Mouse (Mus musculus) MEL (cell line): ENCODE results near the gene Fam196b.

Experiments used
- CHD2 ChIP-seq: IDR thresholded peaks from 2 replicates; pipeline ENCODE4 v1.6.1; 2011; ENCODE audit warnings: low read length, improper control_type of control experiment
- CTCF ChIP-seq, 3 experiments: IDR thresholded peaks in 2 of 3; conservative IDR thresholded peaks in 1 of 3; 2 replicates each; pipeline ENCODE4 v1.5.1; 2011 to 2012; ENCODE audit warnings: low read length in 3 of 3, low read depth in 2 of 3, mild to moderate bottlenecking in 2 of 3, improper control_type of control experiment in 1 of 3, inconsistent platforms in 1 of 3, mixed read lengths in 1 of 3, moderate library complexity in 1 of 3; ENCODE audit not compliant: control insufficient read depth in 1 of 3, insufficient read depth in 1 of 3, poor library complexity in 1 of 3, severe bottlenecking in 1 of 3
- GABPA ChIP-seq: IDR thresholded peaks from 2 replicates; pipeline ENCODE4 v1.6.1; 2012; ENCODE audit warnings: low read depth, mild to moderate bottlenecking, inconsistent platforms, low read length, improper control_type of control experiment, moderate library complexity
- GATA1 ChIP-seq: IDR thresholded peaks from 2 replicates; pipeline ENCODE4 v1.6.1; 2011; ENCODE audit warnings: low read depth, low read length, improper control_type of control experiment
- MAX ChIP-seq: IDR thresholded peaks from 2 replicates; pipeline ENCODE4 v1.6.1; 2011; ENCODE audit warnings: low read length, improper control_type of control experiment
- POLR2A ChIP-seq, 2 experiments: IDR thresholded peaks; 2 replicates each; pipeline ENCODE4 v1.6.1; 2011 to 2012; ENCODE audit warnings: low read length in 2 of 2, mild to moderate bottlenecking in 2 of 2, control low read depth in 1 of 2, improper control_type of control experiment in 1 of 2, low read depth in 1 of 2, moderate library complexity in 1 of 2; ENCODE audit not compliant: control insufficient read depth in 1 of 2, insufficient read depth in 1 of 2, poor library complexity in 1 of 2
- RCOR1 ChIP-seq: IDR thresholded peaks from 2 replicates; pipeline ENCODE4 v1.6.1; 2012; ENCODE audit warnings: low read depth, mild to moderate bottlenecking, inconsistent platforms, low read length, improper control_type of control experiment
- TAL1 ChIP-seq: IDR thresholded peaks from 2 replicates; pipeline ENCODE4 v1.6.1; 2012; ENCODE audit warnings: mild to moderate bottlenecking, inconsistent platforms, low read length, moderate library complexity, mixed read lengths
- USF1 ChIP-seq: IDR thresholded peaks from 2 replicates; pipeline ENCODE4 v1.6.1; 2014; ENCODE audit warnings: low read depth, mild to moderate bottlenecking, inconsistent platforms, low read length, improper control_type of control experiment, moderate library complexity
- ZC3H11A ChIP-seq: IDR thresholded peaks from 2 replicates; pipeline ENCODE4 v1.6.1; 2012; ENCODE audit warnings: low read depth, mild to moderate bottlenecking, inconsistent platforms, low read length, improper control_type of control experiment
- ZNF384 ChIP-seq: IDR thresholded peaks from 2 replicates; pipeline ENCODE4 v1.6.1; 2012; ENCODE audit warnings: low read depth, mild to moderate bottlenecking, inconsistent platforms, low read length, improper control_type of control experiment

DNA sequence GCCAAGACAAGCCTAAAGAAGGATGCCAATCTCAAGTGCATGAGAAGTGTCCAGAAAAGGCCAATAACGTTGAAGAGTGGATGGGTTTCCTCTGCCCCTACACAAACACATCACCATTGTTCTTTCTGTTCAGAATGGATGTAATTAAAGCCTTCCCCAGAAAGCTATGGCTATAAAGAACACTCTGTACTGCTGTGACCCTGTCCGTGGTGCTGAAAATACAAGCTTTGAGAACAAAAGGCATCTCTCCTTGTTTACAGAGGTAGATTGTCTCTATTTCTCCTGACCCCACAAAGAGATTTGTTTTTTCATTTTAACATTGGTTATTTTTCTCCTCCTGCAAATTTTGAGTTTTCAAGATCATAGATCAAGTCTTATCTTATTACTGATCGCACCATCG lies 133.3 kb downstream of the Fam196b start:
- TF ChIP-seq MAX, result no peak
- no peak for TF ChIP-seq GABPA
- no peak for TF ChIP-seq ZNF384
- TF ChIP-seq POLR2A (IDR thresholded peaks at IDR 0.05; ENCODE audit: control insufficient read depth in 1 of 2, insufficient read depth in 1 of 2, low read depth in 1 of 2, low read length in 2 of 2, poor library complexity in 1 of 2), result no peak
- no peak for TF ChIP-seq RCOR1
- no peak for TF ChIP-seq CTCF (IDR thresholded peaks at IDR 0.05 in 2 of 3, conservative IDR thresholded peaks at IDR 0.05 in 1 of 3; ENCODE audit: control insufficient read depth in 1 of 3, insufficient read depth in 1 of 3, low read depth in 2 of 3, low read length in 3 of 3, poor library complexity in 1 of 3, severe bottlenecking in 1 of 3)
- no peak for TF ChIP-seq GATA1
- TF ChIP-seq USF1, result no peak
- no peak for TF ChIP-seq TAL1
- no peak for TF ChIP-seq ZC3H11A
- TF ChIP-seq CHD2, result no peak
